24 mouse cellular contexts compared by ENCODE assay signal in the genomic region with DNA sequence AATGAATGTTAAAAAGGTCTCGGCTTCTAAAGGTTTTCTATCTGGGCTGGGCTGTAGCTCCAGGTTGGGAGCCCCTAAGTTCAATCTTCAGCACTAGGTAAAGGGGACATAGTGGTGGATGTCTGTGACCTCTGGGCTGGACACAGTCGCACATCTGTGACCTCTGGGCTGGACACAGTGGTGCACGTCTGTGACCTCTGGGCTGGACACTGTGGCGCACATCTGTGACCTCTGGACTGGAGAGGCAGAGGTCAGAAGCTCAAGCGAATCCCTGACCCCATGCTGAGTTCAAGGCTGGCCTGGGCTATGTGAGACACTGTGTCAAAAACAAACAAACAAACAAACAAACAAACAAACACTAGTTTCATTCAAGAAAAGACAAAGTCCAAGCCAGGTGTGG. TPM values are rescaled to one million over a fixed set of nuclear protein-coding genes. Genes with fewer than 3 reads are reported as not detected.
"Had no signal": no experiment of that assay in that cellular context is flagged by ENCODE, and none has a peak within 500 bp of the region (broad histone marks: within the 10 kb centered on the region; RNA-seq: fewer than 3 reads in every experiment).

No protein-coding gene starts in this region.

- H3K27ac ChIP-seq: midbrain, embryonic 10.5 days; midbrain, embryonic 12.5 days; neural tube, embryonic 13.5 days; neural tube, embryonic 15.5 days had no signal

- H3K36me3 ChIP-seq: midbrain, embryonic 10.5 days; midbrain, embryonic 12.5 days; neural tube, embryonic 13.5 days; neural tube, embryonic 15.5 days had no signal

- H3K4me2 ChIP-seq: lung, embryonic 14.5 days; midbrain, embryonic 12.5 days; neural tube, embryonic 13.5 days; neural tube, embryonic 15.5 days had no signal

- H3K4me3 ChIP-seq: midbrain, embryonic 10.5 days; midbrain, embryonic 12.5 days; myocyte; neural tube, embryonic 13.5 days; neural tube, embryonic 15.5 days had no signal

- H3K9ac ChIP-seq: lung, embryonic 14.5 days; midbrain, embryonic 12.5 days; neural tube, embryonic 13.5 days; neural tube, embryonic 15.5 days had no signal

- ATAC-seq: midbrain, embryonic 16.5 days had no signal

- DNase-seq: lung, adult 18-20 months; lung, embryonic 14.5 days; lung, postnatal 10 days; lung, postnatal 4 days; midbrain, embryonic 14.5 days; retina, postnatal 1 day; right cerebral cortex, adult 18-20 months; right cerebral cortex, postnatal 25 days; right cerebral cortex, postnatal 4 days; spleen, adult 18-20 months; thymus, adult 18-20 months; thymus, postnatal 14 days; thymus, postnatal 4 days had no signal

- H3K9me3 ChIP-seq: midbrain, embryonic 10.5 days; midbrain, embryonic 12.5 days; neural tube, embryonic 13.5 days; neural tube, embryonic 15.5 days had no signal

- H3K27me3 ChIP-seq: midbrain, embryonic 12.5 days; neural tube, embryonic 13.5 days; neural tube, embryonic 15.5 days had no signal

RNA-seq across cellular contexts. Expression of a gene that starts 60.0 kb away (rescaled TPM):
- total RNA-seq: megakaryocyte, adult 5-6 weeks; megakaryocyte-erythroid progenitor cell, adult 5-6 weeks had no signal
- polyA plus RNA-seq: lung, embryonic 14.5 days; midbrain, embryonic 10.5 days; midbrain, embryonic 12.5 days; midbrain, embryonic 14.5 days; midbrain, embryonic 16.5 days; myocyte; neural tube, embryonic 11.5 days; neural tube, embryonic 13.5 days; neural tube, embryonic 15.5 days; stomach, embryonic 14.5 days; urinary bladder, adult 2 months had no signal
